Mouse (Mus musculus): ENCODE results near the gene Abca7.
"Not testable (repeated sequence)": the region's sequence is repeated elsewhere in the genome, so short reads cannot be mapped to it uniquely, and the experiment has no call there.

Gene Abca7

GRCm38 (mm10) chr10:80024229-80025043, 28.1 kb downstream of the Abca7 start:
- peak; percentile 88 for DNase-seq

GRCm38 (mm10) chr10:80025044-80025347, 28.7 kb downstream of the Abca7 start:
- DNase-seq, result peak; percentile 58

DNA sequence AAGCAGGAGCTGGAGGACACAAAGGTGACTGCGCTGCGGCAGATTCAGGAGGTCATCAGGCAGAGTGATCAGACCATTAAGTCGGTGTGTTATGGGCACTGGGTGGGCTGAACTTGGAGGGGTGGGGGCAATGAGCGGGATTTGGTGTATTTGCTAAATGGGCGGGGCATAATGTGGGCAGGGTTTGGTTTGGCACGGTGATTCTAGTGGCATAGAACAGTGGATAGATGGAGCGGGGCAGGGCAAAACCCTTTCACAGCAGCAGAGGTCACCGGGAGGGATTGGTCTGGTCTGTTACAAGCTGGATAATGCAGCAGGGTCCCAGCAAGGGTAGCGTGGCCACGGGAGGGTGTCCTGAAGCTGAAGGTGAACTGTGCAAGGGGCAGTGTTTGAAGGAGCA, 29.2 kb downstream of the Abca7 start:
- DNase-seq, result no peak

GRCm38 (mm10) chr10:80025889-80026288, 29.6 kb downstream of the Abca7 start:
- DNase-seq, result peak; percentile 65

DNA sequence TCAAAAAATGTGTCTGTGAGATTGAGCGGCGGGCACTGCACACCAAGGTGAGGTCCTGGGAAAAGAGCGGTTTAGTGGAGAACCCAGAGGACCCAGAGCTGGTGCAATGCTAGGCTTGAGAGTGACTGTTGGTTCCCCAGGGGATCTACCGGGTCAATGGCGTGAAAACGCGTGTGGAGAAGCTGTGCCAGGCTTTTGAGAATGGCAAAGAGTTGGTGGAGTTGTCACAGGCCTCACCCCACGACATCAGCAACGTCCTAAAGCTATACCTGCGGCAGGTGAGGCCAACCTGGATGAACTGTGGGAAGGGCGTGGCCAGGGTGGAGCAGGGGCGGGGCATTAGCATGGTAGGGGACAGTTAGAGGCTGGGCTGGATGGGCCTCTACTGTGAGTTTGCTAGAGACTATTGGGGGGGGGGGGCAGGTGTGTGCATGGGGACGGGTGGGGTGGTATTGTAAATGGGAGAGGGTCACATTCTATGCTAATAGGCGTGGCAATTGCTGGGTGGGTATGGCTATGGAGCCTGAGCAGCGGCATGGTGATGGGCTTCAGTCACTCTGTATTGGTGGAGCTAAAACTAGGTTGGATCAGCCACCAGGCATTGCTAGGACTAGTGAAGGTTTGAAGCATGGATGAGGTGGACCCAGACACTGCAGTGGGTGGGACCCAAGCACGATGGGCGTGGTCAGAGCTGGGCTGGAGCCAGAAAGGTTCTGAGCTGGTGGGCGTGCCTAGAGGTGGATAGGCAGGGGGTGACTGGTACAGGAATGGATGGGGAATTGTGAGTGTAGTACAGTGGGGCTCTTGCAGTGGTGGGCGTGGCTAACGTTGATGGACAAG, 31.6 kb downstream of the Abca7 start:
- DNase-seq, result peak; percentile 33

GRCm38 (mm10) chr10:80028521-80028846, 32.2 kb downstream of the Abca7 start:
- no peak for DNase-seq

- DNase-seq, result no peak
These were observed 33.9 kb downstream of the Abca7 start for GRCm38 (mm10) chr10:80030191-80030590.

- no peak for DNase-seq
These were observed 34.4 kb downstream of the Abca7 start for GRCm38 (mm10) chr10:80030736-80031135.

- no peak for DNase-seq
These were observed 36.6 kb downstream of the Abca7 start for GRCm38 (mm10) chr10:80032799-80033480.

DNA sequence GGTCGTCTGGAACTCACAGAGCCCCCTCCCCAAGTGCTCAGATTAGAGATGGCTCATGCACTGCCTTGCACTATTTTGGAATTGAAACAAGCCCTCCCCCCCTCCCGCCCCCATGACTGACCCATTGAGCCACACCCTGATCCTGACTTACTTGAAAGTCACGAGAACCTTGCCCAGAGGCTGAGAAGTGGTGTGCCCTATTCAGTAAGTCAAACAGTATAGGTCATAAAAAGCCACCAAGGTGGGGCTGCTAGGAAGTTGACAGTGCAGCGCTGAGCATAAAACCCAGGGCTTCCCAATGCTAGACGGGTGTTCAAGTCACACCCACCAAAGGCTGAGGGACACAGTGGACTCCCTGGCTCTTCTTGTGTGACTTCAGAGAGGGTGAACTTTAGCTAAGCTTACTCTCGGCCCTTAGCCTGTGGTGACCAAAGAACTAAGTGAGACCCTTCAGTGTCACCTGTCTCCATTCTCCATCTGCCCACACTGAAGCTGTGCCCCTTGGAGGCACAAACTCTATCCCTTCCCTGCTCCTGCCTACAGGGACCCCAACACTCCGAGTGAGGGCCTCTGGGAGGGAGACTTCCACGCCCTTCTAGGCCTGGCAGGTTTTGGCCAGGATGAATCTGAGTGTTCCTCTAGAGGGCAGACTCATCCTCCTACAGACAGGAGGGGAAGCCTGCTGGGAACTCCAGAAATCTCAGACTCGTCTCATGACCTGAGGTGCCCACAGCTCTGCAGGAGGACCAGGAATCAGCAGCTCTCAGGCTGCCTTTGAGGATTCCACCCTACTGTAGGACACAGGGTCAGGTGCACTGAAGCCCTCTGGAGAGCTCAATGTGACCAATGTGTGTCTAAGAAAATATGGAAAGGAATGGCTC, 37.5 kb downstream of the Abca7 start:
- peak; percentile 53 for DNase-seq

- DNase-seq, result no peak
These were observed 38.9 kb downstream of the Abca7 start for GRCm38 (mm10) chr10:80035148-80035547.

GRCm38 (mm10) chr10:80035686-80036085, 39.4 kb downstream of the Abca7 start:
- DNase-seq, result no peak

GRCm38 (mm10) chr10:80036832-80037231, 40.5 kb downstream of the Abca7 start:
- no peak for DNase-seq

- peak; percentile 97 for DNase-seq
These were observed 43.3 kb downstream of the Abca7 start, which contains the start of gene Polr2e for GRCm38 (mm10) chr10:80039559-80039979. Polr2e (minus strand) TSS chr10:80039795.

GRCm38 (mm10) chr10:80041409-80042060, 45.2 kb downstream of the Abca7 start:
- not testable (repeated sequence) for DNase-seq

GRCm38 (mm10) chr10:80044087-80044486, 47.8 kb downstream of the Abca7 start:
- no peak for DNase-seq

- DNase-seq, result not testable (repeated sequence)
These were observed 49.1 kb downstream of the Abca7 start for GRCm38 (mm10) chr10:80045364-80045763.

DNA sequence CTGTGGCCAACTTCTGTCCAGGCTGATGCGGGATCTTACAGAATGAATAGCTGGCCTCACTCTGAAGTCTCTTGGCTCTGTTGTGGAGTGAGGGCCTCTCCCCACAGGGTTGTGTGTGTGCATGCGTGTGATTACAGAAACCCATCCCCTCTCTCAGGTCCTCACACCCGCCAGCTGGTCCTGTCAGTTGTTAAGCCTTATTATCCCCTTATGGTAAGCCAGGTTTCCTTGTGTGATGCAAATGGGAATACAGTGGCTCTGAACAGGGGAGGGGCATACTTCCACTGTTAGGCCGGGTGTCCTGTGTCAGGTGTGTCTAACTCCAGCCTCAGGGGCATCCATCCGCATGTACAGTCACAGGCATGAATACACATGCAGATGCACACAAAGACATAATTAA, 49.5 kb downstream of the Abca7 start:
- no peak for DNase-seq

DNA sequence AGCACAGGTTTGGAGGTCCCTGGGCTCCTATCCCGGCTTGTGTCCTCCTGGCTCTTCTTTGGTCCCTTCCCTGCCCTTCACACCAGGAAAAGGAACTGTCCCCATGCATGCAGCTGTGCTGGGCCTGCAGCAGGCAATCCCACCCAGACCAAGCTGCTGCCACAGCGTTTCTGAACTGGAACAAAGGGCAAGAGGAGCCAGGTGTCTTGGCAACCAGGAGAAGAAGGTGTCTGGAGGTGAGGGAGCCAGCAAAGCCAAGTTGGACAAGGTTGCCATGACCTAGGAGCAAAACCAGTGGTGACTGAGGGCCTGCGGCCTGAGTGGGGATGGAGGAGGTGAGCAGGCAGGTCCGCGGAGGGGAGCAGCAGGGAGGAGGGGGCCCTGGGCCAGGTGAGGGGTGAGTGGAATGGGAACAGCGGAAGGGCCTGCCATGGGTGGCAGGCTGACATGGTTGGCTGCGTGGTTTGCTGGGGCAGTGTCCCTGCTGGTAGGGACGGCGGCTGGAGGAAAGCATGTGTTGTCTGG, 50.8 kb downstream of the Abca7 start, which contains the start of gene Gpx4:
TSS of gene Gpx4 (plus strand) at position 126 of the 525 bp plus-strand sequence.
- DNase-seq, result no peak

DNA sequence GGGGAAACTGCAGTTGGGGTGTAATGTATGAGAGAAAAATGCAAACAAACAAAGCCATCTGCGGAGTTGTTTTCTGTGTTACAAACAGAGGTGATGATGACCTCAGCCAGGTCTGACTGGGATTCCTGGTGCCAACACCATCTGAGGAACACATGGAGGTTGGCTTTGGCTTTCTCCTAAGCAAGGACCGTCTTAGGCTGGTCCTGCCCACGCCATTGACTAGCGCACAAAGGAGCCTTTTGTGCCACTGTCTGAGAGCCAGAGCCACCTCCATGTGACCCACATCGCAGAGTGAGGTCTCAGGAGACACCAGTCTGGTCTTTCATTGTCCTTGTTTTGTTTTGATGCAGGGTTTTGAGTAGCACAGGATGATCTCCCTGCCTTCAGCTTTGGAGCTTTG, 52.1 kb downstream of the Abca7 start:
- DNase-seq, result no peak

DNA sequence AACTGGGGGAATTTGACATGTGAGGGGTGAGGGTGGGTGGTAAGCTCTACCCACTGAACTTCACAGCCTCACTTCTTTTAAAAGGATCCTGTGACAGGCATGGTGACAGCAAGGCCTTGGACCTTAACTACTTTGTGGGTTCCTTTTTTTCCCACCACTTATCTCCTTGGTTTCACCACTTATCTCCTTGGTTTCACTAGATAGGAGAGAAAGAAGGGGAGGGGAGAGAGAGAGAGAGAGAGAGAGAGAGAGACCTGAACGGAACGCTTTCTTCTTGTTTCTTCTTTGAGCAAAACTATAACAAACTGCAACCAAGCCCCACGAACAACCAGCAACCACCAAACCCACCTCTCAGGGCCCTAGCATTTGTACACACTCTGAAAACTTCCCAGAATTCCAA, 52.5 kb downstream of the Abca7 start:
- no peak for DNase-seq

DNA sequence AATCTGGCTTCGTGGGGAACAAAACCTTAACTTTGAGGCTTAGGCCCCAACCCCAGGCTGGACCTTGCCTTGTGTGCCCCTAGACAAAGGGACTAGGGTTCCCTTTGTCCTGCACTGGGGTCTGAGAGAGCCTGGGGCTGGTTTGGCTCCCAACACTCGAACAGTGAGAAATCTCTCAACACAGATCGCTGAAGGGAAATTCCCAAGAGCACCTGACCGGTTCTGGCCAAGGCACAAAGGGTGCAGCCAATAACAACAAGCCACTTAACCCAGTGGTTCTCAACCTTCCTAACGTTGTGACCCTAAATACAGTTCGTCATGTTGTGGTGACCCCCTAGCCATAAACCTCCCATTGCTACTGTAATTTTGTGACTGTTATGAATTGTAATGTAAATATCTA, 54.0 kb downstream of the Abca7 start:
- no peak for DNase-seq
